21 mouse cellular contexts compared by ENCODE assay signal in the genomic region with DNA sequence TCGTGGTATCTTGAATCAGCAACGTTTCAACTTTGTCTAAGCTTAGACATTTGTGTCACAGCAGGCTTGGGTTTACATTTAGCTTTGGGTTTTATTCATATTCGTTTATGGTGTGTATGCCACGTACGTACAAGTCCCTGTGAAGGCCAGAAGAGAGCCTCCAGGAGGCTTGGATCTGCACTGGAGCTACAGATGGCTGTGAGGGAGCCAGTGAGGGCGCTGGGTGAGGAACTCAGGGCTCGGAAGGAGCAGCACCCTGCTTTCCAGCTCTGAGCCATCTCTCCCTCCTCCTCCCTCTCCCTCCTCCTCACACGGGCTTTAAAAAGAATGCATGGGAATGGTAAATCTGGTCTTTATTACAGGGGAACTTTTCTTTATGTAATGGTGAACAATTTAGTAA. TPM values are rescaled to one million over a fixed set of nuclear protein-coding genes. Genes with fewer than 3 reads are reported as not detected.
DNase-seq lines count a peak whose midpoint lies in the region; ATAC-seq and TF ChIP-seq lines count a peak whose summit lies in the region.
"Had no signal": no experiment of that assay in that cellular context is flagged by ENCODE, and none has a peak within 500 bp of the region (broad histone marks: within the 10 kb centered on the region; RNA-seq: fewer than 3 reads in every experiment).

No protein-coding gene starts in this region.

- H3K4me1 ChIP-seq in midbrain, embryonic 13.5 days (replicated peaks) = 0 out of 2 replicates have a peak, but pooled peaks cover 2% of the 10 kb centered on the region
- no peaks in the 10 kb centered on the region for H3K4me1 ChIP-seq in midbrain, postnatal 0 days (ENCODE audit: insufficient read depth, low read length)

- 62% methylated on average over 8 of the region's 8 CpGs for WGBS in midbrain, embryonic 13.5 days
- WGBS in midbrain, postnatal 0 days = 51% methylated on average over 8 of the region's 8 CpGs

- H3K4me2 ChIP-seq in midbrain, embryonic 13.5 days (replicated peaks) = no peak overlapping the region
- no peak overlapping the region for H3K4me2 ChIP-seq in midbrain, postnatal 0 days (ENCODE audit: low read depth, low read length, poor library complexity, severe bottlenecking)
- H3K4me2 ChIP-seq: embryonic facial prominence, embryonic 15.5 days; heart, embryonic 13.5 days; hindbrain, embryonic 14.5 days had no signal

- 0 out of 2 replicates have a peak overlapping the region, but pooled peaks have one; percentile 32 for H3K9ac ChIP-seq in midbrain, embryonic 13.5 days (replicated peaks)
- H3K9ac ChIP-seq in midbrain, postnatal 0 days (replicated peaks; ENCODE audit: low read length, poor library complexity, severe bottlenecking) = no peak overlapping the region
- H3K9ac ChIP-seq: embryonic facial prominence, embryonic 15.5 days; heart, embryonic 13.5 days; hindbrain, embryonic 14.5 days had no signal

- H3K36me3 ChIP-seq in midbrain, embryonic 13.5 days = no peaks in the 10 kb centered on the region
- H3K36me3 ChIP-seq in midbrain, postnatal 0 days (ENCODE audit: insufficient read depth, low read length) = no peaks in the 10 kb centered on the region
- H3K36me3 ChIP-seq: embryonic facial prominence, embryonic 15.5 days; forebrain, embryonic 10.5 days; heart, embryonic 13.5 days had no signal

- ATAC-seq in frontal cortex, adult (ENCODE audit: low TSS enrichment) = peak; percentile 13; the same call in 1 of the 2 replicates
- ATAC-seq in midbrain, embryonic 13.5 days = no peak
- no peak for ATAC-seq in midbrain, postnatal 0 days (ENCODE audit: low FRiP score)
- ATAC-seq: forebrain, embryonic 16.5 days; intestine, postnatal 0 days had no signal

- no peaks in the 10 kb centered on the region for H3K27me3 ChIP-seq in midbrain, embryonic 13.5 days
- no peaks in the 10 kb centered on the region for H3K27me3 ChIP-seq in midbrain, postnatal 0 days (ENCODE audit: insufficient read depth, low read length)
- H3K27me3 ChIP-seq: embryonic facial prominence, embryonic 15.5 days had no signal

- no peak for TF ChIP-seq CTCF in midbrain, postnatal 0 days (IDR thresholded peaks at IDR 0.05)

- no peak overlapping the region for H3K4me3 ChIP-seq in midbrain, embryonic 13.5 days (replicated peaks)
- no peak overlapping the region for H3K4me3 ChIP-seq in midbrain, postnatal 0 days (ENCODE audit: low read depth, low read length)
- H3K4me3 ChIP-seq: embryonic facial prominence, embryonic 15.5 days; erythroblast, embryonic 14.5 days; forebrain, embryonic 10.5 days; gastrocnemius, adult 2 months; heart, embryonic 13.5 days had no signal

- H3K27ac ChIP-seq in midbrain, embryonic 13.5 days = no peak overlapping the region; the same call in 1 of the 2 replicates
- no peak overlapping the region for H3K27ac ChIP-seq in midbrain, postnatal 0 days (ENCODE audit: low read depth, low read length)
- H3K27ac ChIP-seq: embryonic facial prominence, embryonic 15.5 days; forebrain, embryonic 10.5 days; gastrocnemius, adult 2 months; heart, embryonic 13.5 days; hindbrain, embryonic 14.5 days had no signal

- peak; percentile 29 to 59 for DNase-seq in cerebellum, postnatal 25 days
- DNase-seq in cerebellum, adult 11-12 months = no peak
- no peak for DNase-seq in frontal cortex, postnatal 36 days (ENCODE audit: low spot score in 2 of 2)
- DNase-seq in midbrain, postnatal 0 days (ENCODE audit: low spot score) = no peak
- DNase-seq in thymus, postnatal 36 days = no peak
- DNase-seq: adrenal gland, adult 2 months; adrenal gland, postnatal 25 days; cerebellum, adult 11 months; gastrocnemius, adult 2 months; gastrocnemius, postnatal 25 days; heart, postnatal 4 days; kidney, adult 8-10 months had no signal

- no peaks in the 10 kb centered on the region for H3K9me3 ChIP-seq in midbrain, embryonic 13.5 days
- no peaks in the 10 kb centered on the region for H3K9me3 ChIP-seq in midbrain, postnatal 0 days (ENCODE audit: low read length)
- H3K9me3 ChIP-seq: embryonic facial prominence, embryonic 15.5 days; forebrain, embryonic 10.5 days; heart, embryonic 13.5 days had no signal

RNA-seq across cellular contexts. Expression of a gene that starts 9.3 kb away (rescaled TPM):
- 85.5 and 89.6 TPM in 2 replicates for polyA plus RNA-seq in midbrain, embryonic 13.5 days (2015; fragmentation: Nextera tagmentation; extraction: Ambion mirVana)
- total RNA-seq in midbrain, postnatal 0 days (2014; rRNA removed) = 54.0 and 86.2 TPM in 2 replicates
- 19.8 and 27.1 TPM in 2 replicates for polyA plus RNA-seq in midbrain, postnatal 0 days (2015; fragmentation: Nextera tagmentation; extraction: Ambion mirVana)

RNA-seq across cellular contexts. Expression of a gene that starts 41.3 kb away (rescaled TPM):
- 0.42 and 1.6 TPM in 2 replicates for polyA plus RNA-seq in midbrain, embryonic 13.5 days (2015; fragmentation: Nextera tagmentation; extraction: Ambion mirVana)
- total RNA-seq in midbrain, postnatal 0 days (2014; rRNA removed) = 0.77 and 1.7 TPM in 2 replicates
- polyA plus RNA-seq in midbrain, postnatal 0 days (2015; fragmentation: Nextera tagmentation; extraction: Ambion mirVana) = 0.81 and 1.3 TPM in 2 replicates
- total RNA-seq: adrenal gland, postnatal 25 days had no signal
- polyA plus RNA-seq: adrenal gland, adult 2 months; erythroblast, embryonic 14.5 days; heart, embryonic 13.5 days had no signal

RNA-seq across cellular contexts. Expression of a gene that starts 42.5 kb away (rescaled TPM):
- 33.6 and 38.0 TPM in 2 replicates for polyA plus RNA-seq in midbrain, embryonic 13.5 days (2015; fragmentation: Nextera tagmentation; extraction: Ambion mirVana)
- total RNA-seq in midbrain, postnatal 0 days (2014; rRNA removed) = 66.4 and 88.7 TPM in 2 replicates
- 50.9 and 55.4 TPM in 2 replicates for polyA plus RNA-seq in midbrain, postnatal 0 days (2015; fragmentation: Nextera tagmentation; extraction: Ambion mirVana)

Comparison
In these comparisons a context has a peak if more than half of its experiments do, and no peak if none do; other contexts are left out.
1. DNase-seq: peak in cerebellum, postnatal 25 days (2 of 2); none in cerebellum, adult 11-12 months (single experiment), frontal cortex, postnatal 36 days (0 of 2), midbrain, postnatal 0 days (single experiment) and thymus, postnatal 36 days (0 of 2).